Mouse (Mus musculus) lung, postnatal 4 days (tissue): ENCODE data around the gene Tex19.1.

Experiments
- DNase-seq, 2 experiments: peaks; one replicate each; pipeline ENCODE4 v3.0.0; 2021

Gene Tex19.1

GRCm38 (mm10) chr11:121148193-121148592 lies 2.2 kb downstream of the Tex19.1 start:
- DNase-seq: no peak

- DNase-seq: no peak
Measured at GRCm38 (mm10) chr11:121154203-121154602, 8.3 kb downstream of the Tex19.1 start.

GRCm38 (mm10) chr11:121156411-121156891 lies 10.5 kb downstream of the Tex19.1 start:
- no peak for DNase-seq

GRCm38 (mm10) chr11:121159971-121160370 lies 14.0 kb downstream of the Tex19.1 start, which contains the start of gene Uts2r:
Gene Uts2r, plus strand, starts transcription at chr11:121160271.
- no peak for DNase-seq

- no peak for DNase-seq
Measured at GRCm38 (mm10) chr11:121160636-121161346, 14.8 kb downstream of the Tex19.1 start.

GRCm38 (mm10) chr11:121163751-121164150 lies 17.8 kb downstream of the Tex19.1 start:
- DNase-seq: no peak

- DNase-seq: no peak
Measured at GRCm38 (mm10) chr11:121173203-121173602, 27.3 kb downstream of the Tex19.1 start.

GRCm38 (mm10) chr11:121174234-121174633 lies 28.3 kb downstream of the Tex19.1 start:
- no peak for DNase-seq

- peak; percentile 56 to 65 for DNase-seq
Measured at GRCm38 (mm10) chr11:121176285-121177270, 30.6 kb downstream of the Tex19.1 start.

GRCm38 (mm10) chr11:121189681-121190080 lies 43.7 kb downstream of the Tex19.1 start:
- no peak for DNase-seq

- DNase-seq: no peak
Measured at GRCm38 (mm10) chr11:121192742-121193141, 46.8 kb downstream of the Tex19.1 start.

GRCm38 (mm10) chr11:121193415-121193814 lies 47.5 kb downstream of the Tex19.1 start:
- DNase-seq: no peak
